Mouse (Mus musculus): ENCODE results near the gene Tpp1. TPM values are rescaled to one million over a fixed set of nuclear protein-coding genes. Genes with fewer than 3 reads are reported as not detected.
"Not testable (repeated sequence)": the region's sequence is repeated elsewhere in the genome, so short reads cannot be mapped to it uniquely, and the experiment has no call there.

Tpp1 gene
- polyA plus RNA-seq, 1 experiment from 2014 or later: 45.8 TPM

DNA sequence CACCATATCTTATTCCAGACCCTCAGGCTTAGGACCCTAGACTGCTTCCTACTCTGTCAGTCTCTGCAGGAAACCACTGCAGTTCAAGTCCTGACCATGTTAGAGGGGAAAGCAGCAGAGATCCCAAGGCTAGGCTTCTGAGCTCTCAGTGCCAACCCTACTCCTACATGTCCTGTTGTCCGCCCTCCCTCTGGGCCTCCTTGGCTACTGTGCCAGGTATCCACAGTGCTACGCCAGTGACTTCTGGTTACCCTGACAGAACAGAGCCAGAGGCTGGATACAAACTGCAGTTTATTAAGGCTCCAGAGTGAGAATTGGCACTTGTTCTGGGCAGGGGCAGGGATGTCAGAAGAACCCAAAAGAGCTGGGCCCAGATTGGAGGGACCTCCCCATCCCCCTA is 681 bp upstream of the Tpp1 start:
- H3K4me1 ChIP-seq: peaks cover 17% of the 10 kb centered on the region
- 0 out of 2 replicates have a peak, but pooled peaks have one; percentile 1 for ATAC-seq (ENCODE audit: low FRiP score)
- no peaks in the 10 kb centered on the region for H3K27me3 ChIP-seq
- no peak overlapping the region for H3K4me3 ChIP-seq (replicated peaks)
- peaks cover 64% of the 10 kb centered on the region for H3K36me3 ChIP-seq (replicated peaks)
- H3K27ac ChIP-seq: peak overlapping the region; percentile 8; the same call in 1 of the 2 replicates
- no peak overlapping the region for H3K4me2 ChIP-seq
- no peak overlapping the region for H3K9ac ChIP-seq
- 88% methylated on average over 2 of the region's 2 CpGs for WGBS
- H3K9me3 ChIP-seq: no peaks in the 10 kb centered on the region

- ATAC-seq (ENCODE audit: low FRiP score): no peak
- Histone ChIP-seq H3K9me3 (no peaks in the 10 kb centered on the region), H3K4me3 (replicated peaks) (no peak overlapping the region), H3K27ac (no peak overlapping the region), H3K27me3 (no peaks in the 10 kb centered on the region), H3K9ac (no peak overlapping the region), H3K36me3 (replicated peaks) (peaks cover 26% of the 10 kb centered on the region), H3K4me1 (peaks cover 28% of the 10 kb centered on the region), H3K4me2 (no peak overlapping the region)
- WGBS: 83% methylated on average over 2 of the region's 2 CpGs
These were observed 4.3 kb downstream of the Tpp1 start for GRCm38 (mm10) chr7:105747776-105748175.

DNA sequence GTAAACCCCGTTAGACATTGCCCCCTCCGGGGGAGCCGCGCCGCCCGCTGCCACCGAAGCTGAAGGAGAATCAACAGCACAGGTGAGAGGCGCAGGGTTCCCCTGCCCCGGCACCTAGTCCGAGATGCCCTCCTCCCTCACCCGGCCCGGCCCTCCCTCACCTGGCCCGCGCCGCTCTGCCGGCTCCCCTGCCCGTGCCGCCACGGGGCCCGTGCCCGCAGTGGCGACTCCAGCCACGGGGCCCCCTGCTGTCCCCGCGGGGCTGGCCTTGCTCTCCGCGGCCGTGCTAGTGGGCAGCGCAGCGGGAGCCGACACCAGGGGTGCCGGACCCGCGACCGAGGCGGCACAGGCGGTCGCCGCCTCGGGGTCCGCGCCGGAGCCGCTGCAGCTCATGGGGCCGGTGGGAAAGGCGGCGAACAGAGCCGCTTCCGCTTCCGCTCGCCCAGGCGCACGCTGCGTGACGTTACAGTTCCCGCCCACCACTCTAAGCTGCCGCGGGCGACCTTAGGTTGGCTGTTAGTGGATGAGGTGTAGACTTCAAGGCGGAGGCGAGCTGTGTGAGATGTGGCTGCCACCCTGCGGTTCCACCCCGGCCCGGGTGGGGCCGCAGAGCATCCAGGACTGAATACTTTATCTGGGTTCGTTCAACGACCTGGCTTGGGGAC is 8.0 kb downstream of the Tpp1 start, which contains the start of gene Taf10:
Taf10 (minus strand) TSS at position 436 of the 665 bp plus-strand sequence.
- peak within 1 kb of the TSS; percentile 92 for H3K4me2 ChIP-seq
- H3K4me3 ChIP-seq (replicated peaks): peak within 1 kb of the TSS; percentile 93
- peaks cover 55% of the 10 kb centered on the region for H3K36me3 ChIP-seq (replicated peaks)
- no peaks in the 10 kb centered on the region for H3K9me3 ChIP-seq
- WGBS: under 1% methylated on average over 67 of the region's 67 CpGs
- peak; percentile 98 for ATAC-seq (ENCODE audit: low FRiP score)
- H3K4me1 ChIP-seq: peaks cover 13% of the 10 kb centered on the region
- no peaks in the 10 kb centered on the region for H3K27me3 ChIP-seq
- peak within 1 kb of the TSS; percentile 92 for H3K9ac ChIP-seq
- peak within 1 kb of the TSS; percentile 78 for H3K27ac ChIP-seq

DNA sequence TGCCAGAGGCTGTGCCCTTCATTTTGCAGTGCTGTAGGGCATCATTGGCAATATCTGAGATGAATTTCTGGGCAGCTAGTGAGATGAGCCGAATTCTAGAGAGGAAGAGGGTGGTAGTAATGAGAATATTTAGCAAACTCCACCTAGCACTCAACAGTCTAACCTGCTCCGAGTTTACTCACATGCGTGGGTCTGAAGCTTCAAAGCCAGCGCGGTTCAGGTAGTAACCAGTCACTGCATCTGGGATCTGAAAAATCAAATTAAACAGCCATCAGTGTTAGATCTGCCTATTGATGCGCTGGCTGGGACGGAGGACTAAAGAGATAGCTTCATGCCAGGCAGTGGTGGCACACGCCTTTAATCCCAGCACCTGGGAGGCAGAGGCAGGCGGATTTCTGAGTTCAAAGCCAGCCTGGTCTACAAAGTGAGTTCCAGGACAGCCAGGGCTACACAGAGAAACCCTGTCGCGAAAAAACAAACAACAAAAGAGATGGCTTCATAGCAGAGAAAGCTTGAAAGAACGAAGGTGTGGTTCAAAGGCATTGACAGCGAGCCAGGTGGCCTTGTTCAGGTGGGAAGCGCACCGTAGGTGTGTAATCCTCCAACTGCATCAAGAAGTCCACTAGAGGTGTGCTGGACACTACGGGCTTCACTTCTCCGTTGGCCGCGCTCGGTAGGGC is 8.6 kb downstream of the Tpp1 start:
- H3K4me1 ChIP-seq: peaks cover 19% of the 10 kb centered on the region
- 0 out of 2 replicates have a peak overlapping the region, but pooled peaks have one; percentile 78 for H3K27ac ChIP-seq
- not testable (repeated sequence) for H3K9me3 ChIP-seq, H3K27me3 ChIP-seq
- ATAC-seq (ENCODE audit: low FRiP score): peak; percentile 27; the same call in 1 of the 2 replicates
- WGBS: 38% methylated on average over 20 of the region's 20 CpGs
- H3K9ac ChIP-seq: peak overlapping the region; percentile 92
- H3K4me2 ChIP-seq: peak overlapping the region; percentile 92
- H3K36me3 ChIP-seq (replicated peaks): peaks cover 50% of the 10 kb centered on the region
- peak overlapping the region; percentile 93 for H3K4me3 ChIP-seq (replicated peaks)

GRCm38 (mm10) chr7:105742539-105743215 is 9.4 kb downstream of the Tpp1 start:
- H3K36me3 ChIP-seq (replicated peaks): peaks cover 47% of the 10 kb centered on the region
- H3K9ac ChIP-seq; H3K27ac ChIP-seq; ATAC-seq (ENCODE audit: low FRiP score); H3K27me3 ChIP-seq; H3K9me3 ChIP-seq: not testable (repeated sequence)
- peak overlapping the region; percentile 93 for H3K4me3 ChIP-seq (replicated peaks)
- WGBS: 87% methylated on average over 7 of the region's 7 CpGs
- H3K4me2 ChIP-seq: peak overlapping the region; percentile 92
- H3K4me1 ChIP-seq: peaks cover 24% of the 10 kb centered on the region

DNA sequence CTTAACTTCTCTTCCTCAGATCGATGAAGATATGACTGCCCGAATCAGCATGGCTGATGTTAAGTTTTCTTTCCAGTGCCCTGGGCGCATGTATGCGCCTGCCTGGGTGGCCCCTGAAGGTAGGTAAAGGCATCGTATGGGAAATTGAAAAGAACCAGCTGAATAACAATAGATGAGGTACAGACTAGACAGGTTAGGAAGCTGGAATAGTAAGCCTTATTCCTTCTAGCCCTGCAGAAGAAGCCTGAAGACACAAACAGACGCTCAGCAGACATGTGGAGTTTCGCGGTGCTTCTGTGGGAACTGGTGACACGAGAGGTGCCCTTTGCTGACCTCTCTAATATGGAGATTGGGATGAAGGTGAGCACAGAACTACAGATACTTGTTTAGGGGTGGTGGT is 10.1 kb downstream of the Tpp1 start:
- H3K9ac ChIP-seq: no peak overlapping the region
- H3K4me3 ChIP-seq (replicated peaks): no peak overlapping the region
- 93% methylated on average over 9 of the region's 9 CpGs for WGBS
- peaks cover 47% of the 10 kb centered on the region for H3K36me3 ChIP-seq (replicated peaks)
- H3K9me3 ChIP-seq: no peaks in the 10 kb centered on the region
- H3K4me2 ChIP-seq: no peak overlapping the region
- H3K4me1 ChIP-seq: peaks cover 29% of the 10 kb centered on the region
- no peak for ATAC-seq (ENCODE audit: low FRiP score)
- no peaks in the 10 kb centered on the region for H3K27me3 ChIP-seq
- H3K27ac ChIP-seq: no peak overlapping the region

GRCm38 (mm10) chr7:105740851-105741250 is 11.2 kb downstream of the Tpp1 start:
- H3K27me3 ChIP-seq: no peaks in the 10 kb centered on the region
- H3K27ac ChIP-seq: no peak overlapping the region
- no peak overlapping the region for H3K9ac ChIP-seq
- H3K4me3 ChIP-seq (replicated peaks): no peak overlapping the region
- WGBS: 87% methylated on average over 6 of the region's 6 CpGs
- no peak for ATAC-seq (ENCODE audit: low FRiP score)
- H3K9me3 ChIP-seq: no peaks in the 10 kb centered on the region
- no peak overlapping the region for H3K4me2 ChIP-seq
- H3K36me3 ChIP-seq (replicated peaks): peaks cover 38% of the 10 kb centered on the region
- peaks cover 29% of the 10 kb centered on the region for H3K4me1 ChIP-seq

GRCm38 (mm10) chr7:105740089-105740795 is 11.8 kb downstream of the Tpp1 start:
- Histone ChIP-seq H3K4me3 (replicated peaks) (no peak overlapping the region), H3K4me2 (no peak overlapping the region), H3K4me1 (peaks cover 35% of the 10 kb centered on the region), H3K9me3 (no peaks in the 10 kb centered on the region), H3K9ac (no peak overlapping the region), H3K27me3 (no peaks in the 10 kb centered on the region), H3K27ac (no peak overlapping the region), H3K36me3 (replicated peaks) (peaks cover 38% of the 10 kb centered on the region)
- no peak for ATAC-seq (ENCODE audit: low FRiP score)
- 82% methylated on average over 13 of the region's 13 CpGs for WGBS

GRCm38 (mm10) chr7:105738948-105739347 is 13.1 kb downstream of the Tpp1 start:
- Histone ChIP-seq H3K4me3 (replicated peaks) (no peak overlapping the region), H3K9ac (no peak overlapping the region), H3K4me1 (peaks cover 34% of the 10 kb centered on the region), H3K4me2 (no peak overlapping the region), H3K27me3 (no peaks in the 10 kb centered on the region), H3K36me3 (replicated peaks) (peaks cover 47% of the 10 kb centered on the region), H3K27ac (no peak overlapping the region), H3K9me3 (no peaks in the 10 kb centered on the region)
- no peak for ATAC-seq (ENCODE audit: low FRiP score)
- 40% methylated on average over 3 of the region's 3 CpGs for WGBS

GRCm38 (mm10) chr7:105738286-105738685 is 13.7 kb downstream of the Tpp1 start:
- peak overlapping the region; percentile 86 for H3K4me2 ChIP-seq
- no peaks in the 10 kb centered on the region for H3K9me3 ChIP-seq
- no peak overlapping the region for H3K9ac ChIP-seq
- H3K4me1 ChIP-seq: peaks cover 30% of the 10 kb centered on the region
- H3K27me3 ChIP-seq: no peaks in the 10 kb centered on the region
- H3K36me3 ChIP-seq (replicated peaks): peaks cover 54% of the 10 kb centered on the region
- H3K4me3 ChIP-seq (replicated peaks): no peak overlapping the region
- no peak overlapping the region for H3K27ac ChIP-seq
- WGBS: 91% methylated on average over 2 of the region's 2 CpGs
- no peak for ATAC-seq (ENCODE audit: low FRiP score)

- peaks cover 25% of the 10 kb centered on the region for H3K4me1 ChIP-seq
- H3K4me2 ChIP-seq: peak overlapping the region; percentile 86
- H3K9me3 ChIP-seq: no peaks in the 10 kb centered on the region
- peaks cover 55% of the 10 kb centered on the region for H3K36me3 ChIP-seq (replicated peaks)
- ATAC-seq (ENCODE audit: low FRiP score): no peak
- peak overlapping the region; percentile 86 for H3K9ac ChIP-seq
- peak overlapping the region; percentile 78 for H3K4me3 ChIP-seq (replicated peaks)
- no peak overlapping the region for H3K27ac ChIP-seq
- WGBS: 45% methylated on average over 3 of the region's 3 CpGs
- H3K27me3 ChIP-seq: no peaks in the 10 kb centered on the region
These were observed 14.4 kb downstream of the Tpp1 start for GRCm38 (mm10) chr7:105737648-105738047.
